Mouse (Mus musculus) adrenal gland, adult 8-10 months (tissue): ENCODE measurements around the gene Brca1. TPM values are rescaled to one million over a fixed set of nuclear protein-coding genes. Genes with fewer than 3 reads are reported as not detected.
A peak's percentile ranks its signal among the peaks of the same experiment; 100 is the strongest.
"Not testable (repeated sequence)": the region's sequence is repeated elsewhere in the genome, so short reads cannot be mapped to it uniquely, and the experiment has no call there.

ENCODE experiments used
- DNase-seq: peaks from one replicate; pipeline ENCODE4 v3.0.0; 2022
- total RNA-seq, 4 experiments: library from RNA; stranded (reverse); gene quantifications; 2 replicates each; pipeline ENCODE4 v1.2.4; 2022

The Brca1 gene
- total RNA-seq, 4 experiments from 2014 or later = 1.0 to 3.0 (median 1.3) TPM

DNA sequence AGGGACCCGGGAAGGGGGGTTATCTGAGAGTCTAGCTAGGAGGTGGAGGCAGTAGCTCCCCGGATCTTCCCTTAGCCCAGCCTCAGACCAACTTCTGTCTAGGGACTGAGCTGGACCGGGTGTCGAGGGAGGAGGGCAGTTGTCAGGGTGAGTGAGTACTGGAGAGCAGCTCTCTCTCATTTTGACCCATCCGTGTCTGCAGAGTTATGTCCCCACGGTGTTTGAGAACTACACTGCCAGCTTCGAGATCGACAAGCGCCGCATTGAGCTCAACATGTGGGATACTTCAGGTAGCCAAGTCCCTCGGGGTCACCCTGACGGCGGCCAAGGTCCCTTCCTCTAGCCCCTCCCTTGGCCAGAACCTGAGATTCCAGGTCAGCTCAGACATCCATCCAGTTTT lies 83.0 kb downstream of the Brca1 start:
- no peak for DNase-seq

DNA sequence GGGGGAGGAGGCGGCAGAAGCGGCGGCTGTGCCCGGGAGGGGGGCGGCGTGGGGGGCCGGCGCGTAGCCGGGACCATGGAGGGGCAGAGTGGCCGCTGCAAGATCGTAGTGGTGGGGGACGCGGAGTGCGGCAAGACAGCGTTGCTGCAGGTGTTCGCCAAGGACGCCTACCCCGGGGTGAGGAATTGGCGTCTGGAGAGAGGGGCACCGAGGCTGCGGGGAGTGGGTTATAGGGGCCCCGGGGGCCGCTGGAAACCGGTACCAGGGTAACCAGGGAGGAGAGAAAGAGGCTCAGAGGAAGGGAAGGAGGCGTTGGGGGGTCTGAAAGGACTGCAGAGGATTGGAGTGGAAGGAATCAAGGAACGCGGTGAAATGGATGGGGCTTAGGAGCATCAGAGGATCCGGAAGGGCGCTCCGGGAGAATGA lies 83.5 kb downstream of the Brca1 start:
- no peak for DNase-seq

DNA sequence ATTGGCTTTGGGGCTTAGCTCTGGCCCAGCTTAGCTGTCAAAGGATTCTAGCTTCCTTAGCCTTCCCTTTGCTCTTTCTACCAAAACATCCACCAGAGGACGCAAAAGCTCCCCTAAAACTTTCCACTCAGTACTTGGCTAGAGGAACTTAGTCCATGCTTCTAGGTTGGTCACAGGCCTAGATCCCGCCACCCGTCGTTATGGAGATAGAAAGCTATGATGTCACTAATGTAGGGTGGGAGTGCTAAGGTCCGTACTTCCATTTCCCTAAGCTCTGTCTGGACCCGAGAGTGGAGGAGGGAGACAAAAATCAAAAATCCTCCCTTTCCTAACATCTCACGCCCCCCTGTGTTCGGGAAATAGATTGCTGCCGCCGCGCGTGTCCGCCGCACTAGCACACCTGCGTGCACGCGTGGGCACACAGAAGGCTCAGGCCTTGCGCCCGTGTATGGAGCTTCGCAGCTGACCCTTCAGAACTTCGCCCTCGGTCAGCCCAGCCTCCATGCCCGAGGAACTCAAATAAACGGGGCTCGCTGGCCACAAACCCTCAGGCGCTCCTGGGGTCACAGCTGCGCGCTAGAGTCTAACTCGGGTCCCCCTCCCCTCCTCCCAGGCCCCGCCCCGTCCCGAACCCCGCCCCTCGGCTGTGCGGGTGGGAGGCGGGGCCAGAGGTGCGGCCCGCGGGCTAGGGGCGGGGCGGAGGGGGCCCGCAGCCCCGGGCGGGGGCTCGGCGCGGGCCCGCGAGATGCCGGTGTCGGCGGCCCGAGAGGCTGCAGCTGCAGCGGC lies 84.1 kb downstream of the Brca1 start:
- peak; percentile 79 for DNase-seq

DNA sequence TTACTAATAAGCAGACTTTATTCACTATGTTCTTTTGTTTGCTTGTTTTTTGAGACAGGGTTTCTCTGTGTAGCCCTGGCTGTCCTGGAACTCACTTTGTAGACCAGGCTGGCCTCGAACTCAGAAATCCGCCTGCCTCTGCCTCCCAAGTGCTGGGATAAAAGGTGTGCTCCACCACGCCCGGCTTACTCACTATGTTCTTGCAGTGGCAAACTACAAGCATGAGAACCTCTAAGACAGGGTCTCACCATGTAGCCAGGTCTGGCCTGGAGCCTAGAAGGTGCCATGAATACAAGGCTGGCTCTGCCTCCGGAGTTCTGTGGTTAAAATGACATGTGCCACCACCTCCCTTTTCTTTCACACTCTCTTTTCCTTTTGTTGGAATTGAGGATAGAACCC lies 85.2 kb downstream of the Brca1 start:
- not testable (repeated sequence) for DNase-seq

DNA sequence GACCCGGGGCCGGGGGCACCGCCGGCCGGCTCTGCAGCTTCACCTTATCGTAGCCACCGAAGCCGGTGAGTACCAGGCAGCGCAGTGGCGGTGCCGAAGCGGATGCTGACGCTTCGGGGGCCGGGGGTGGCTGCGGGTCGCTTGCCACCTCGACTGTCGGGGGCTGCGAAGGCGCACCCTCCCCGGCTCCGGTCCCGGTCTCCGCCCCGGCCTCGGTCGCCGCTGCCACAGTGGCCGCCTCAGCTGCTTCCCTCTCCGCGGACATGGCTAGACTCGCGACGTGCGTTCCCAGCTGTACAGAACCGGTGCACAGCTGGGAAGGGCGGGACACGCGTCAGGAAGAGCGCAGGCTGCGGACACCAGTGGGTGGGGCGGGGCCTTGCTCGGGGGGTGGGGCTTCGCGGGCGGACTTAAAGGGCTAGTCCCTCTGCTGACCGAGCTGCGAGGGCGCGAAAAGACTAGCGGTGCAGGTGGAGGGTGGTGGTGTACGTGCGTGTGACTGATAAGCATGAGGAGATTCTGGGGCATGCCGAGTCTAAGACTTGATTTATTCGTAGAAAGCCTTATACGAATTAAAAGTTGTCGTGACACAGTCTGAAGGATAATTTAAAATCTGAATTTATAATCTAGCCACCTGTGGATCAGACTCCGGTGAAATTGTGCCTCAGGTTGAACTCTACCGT lies 85.7 kb downstream of the Brca1 start, which contains the start of gene Vat1:
Gene Vat1, minus strand, starts transcription at position 362 of the 683 bp plus-strand sequence.
- DNase-seq = peak; percentile 70

DNA sequence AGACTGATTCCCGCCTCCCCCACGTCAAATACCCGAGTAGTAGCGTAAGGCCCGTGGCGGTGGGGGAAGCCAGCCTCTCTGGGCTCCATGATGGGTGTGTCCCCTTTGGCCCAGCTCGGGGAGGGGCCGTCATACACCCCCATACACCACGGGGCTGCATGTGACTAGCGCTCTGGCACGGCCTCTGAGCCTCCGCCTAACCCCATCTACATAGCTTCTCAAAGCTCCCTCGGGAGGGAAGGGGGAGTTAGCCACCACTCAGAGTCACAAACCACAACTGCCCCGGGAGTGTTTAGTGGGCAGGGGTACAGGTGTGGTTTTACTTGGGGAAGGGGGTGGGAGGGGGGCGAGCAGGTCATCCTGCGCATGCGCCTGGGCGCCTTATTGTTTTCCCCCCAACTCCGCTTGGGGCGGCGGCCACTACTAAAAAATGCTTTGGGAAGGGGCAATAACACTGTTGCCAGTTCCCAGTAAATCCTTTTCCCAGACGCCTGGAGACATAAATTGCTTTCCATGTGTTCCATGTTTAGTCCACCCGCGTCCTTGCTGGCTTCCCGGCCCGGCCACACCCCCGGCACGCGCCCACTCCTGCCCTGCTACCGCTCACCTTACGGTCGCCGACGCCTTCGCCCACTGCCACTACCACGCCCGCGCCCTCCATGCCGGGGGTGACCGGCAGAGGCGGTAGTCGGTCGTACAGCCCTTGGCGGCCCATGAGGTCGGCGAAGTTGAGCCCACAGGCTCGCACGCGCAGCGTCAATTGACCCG lies 86.5 kb downstream of the Brca1 start:
- DNase-seq = peak; percentile 72

DNA sequence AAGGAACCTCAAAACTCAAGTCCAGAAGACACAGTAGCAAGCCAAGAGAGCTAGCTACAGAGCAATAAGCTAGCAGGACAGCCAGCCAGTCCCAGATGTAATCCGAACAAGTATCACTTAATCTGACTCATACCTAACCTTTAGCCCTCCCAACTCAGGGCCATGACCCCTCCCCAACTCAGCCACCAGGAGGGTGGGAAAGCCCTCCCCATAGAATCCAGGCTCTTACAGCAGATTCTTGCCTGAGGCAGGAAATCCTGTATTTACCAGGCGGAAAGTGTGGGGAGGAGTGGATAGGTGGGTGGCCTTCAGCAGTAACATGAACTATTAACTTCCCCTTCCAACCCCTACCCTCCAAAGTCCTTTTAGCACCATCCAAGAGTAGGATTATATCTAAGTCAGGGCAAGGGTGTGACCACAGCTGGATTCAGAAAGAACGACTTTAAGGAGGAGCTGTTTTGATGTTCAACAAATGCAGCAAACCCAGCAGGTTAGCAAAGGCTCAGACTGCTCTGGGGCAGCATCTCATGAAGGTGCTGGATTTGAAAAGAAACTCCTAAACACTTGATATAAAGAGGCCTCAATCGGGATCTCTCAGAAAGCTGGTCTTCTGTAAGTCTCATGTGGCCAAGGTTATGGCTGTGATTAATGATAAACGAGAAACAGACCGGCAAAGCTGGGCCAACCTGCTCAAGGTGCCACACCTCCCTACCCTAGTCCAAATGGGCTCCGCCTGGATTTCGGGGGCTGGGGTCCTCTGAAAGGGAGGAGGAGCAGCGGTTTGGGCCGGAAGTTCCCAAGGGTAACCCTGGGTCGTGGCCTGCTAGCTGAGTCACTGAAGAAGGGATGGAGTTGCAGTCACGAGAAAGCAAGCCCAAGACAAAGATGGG lies 87.3 kb downstream of the Brca1 start, which contains the start of gene Rnd2:
Gene Rnd2, plus strand, starts transcription at position 789 of the 890 bp plus-strand sequence.
- DNase-seq = no peak

DNA sequence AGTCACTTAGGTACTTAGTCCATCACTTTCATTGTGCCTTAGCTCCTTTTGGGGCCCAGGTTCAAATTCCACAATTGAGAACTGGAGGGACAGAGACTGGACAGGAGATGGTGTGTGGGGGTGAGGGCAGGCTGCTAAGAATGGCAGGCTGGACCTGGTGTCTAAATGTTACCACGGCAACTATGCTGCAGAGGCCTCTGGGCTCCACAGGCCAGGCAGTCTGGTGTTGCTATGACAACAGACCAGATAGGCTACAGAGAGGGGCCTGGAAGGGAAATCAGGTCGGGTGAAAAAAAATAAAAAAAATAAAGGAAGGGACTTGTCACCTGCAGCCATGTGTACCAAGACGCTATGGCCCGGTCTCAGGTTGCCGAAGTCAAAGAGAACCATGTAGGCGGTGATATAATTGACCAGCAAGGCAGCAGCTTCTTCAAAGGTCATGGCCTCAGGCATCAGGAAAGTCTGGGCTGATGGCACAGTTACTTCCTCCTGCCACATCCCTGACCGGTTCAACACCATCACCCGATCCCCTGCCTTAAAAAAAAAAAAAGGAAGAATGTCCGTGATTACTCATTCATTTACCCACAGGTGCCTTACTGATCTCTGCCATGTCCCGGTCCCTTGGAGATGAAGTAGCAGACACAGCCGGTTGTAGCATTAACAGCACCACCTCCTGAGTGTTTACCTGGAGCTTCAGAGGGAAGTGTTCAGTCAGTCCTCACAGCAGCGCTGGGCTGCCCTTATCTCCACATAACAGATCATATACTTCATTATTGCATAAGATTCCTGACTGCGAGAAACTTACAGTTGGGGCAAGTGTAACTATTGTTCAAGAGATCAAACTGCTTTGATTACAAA lies 88.9 kb downstream of the Brca1 start:
- DNase-seq = no peak

DNA sequence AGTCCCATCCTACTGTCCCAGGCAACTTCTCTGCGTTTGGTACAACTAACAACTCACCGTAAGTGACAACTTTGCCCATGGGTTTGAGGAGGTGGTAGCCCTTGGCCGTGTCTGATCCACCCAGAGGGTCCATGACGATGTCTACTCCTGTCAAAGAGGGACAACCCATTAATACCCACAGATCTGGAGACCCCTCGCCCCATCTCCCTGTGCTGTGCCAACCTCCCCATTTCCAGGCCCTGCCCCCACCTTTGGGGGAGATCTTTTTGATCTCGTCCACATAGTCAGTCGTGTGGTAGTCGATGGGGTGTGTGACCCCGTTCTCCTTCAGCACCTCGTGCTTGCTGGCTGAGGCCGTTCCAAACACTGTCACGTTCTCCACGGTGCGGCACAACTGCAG lies 89.6 kb downstream of the Brca1 start:
- no peak for DNase-seq

DNA sequence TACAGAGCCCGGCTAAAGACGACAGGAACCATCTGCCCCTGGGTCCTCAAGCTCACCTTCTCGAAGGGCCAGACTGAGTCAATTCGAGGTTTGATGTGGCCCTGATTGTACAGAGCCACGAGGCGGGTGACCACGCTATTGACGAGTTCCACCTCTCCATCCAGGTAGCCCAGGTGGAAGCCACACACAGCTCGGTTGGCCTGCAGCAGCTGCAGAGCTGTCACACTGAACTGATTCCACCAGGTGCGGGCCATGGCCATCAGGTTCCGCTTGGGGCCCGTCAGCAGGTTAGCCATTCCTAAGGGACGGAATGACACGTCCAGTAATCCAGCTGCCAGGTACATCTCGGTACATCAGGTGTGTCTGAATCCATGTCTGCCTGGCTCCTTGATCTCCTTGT lies 91.4 kb downstream of the Brca1 start:
- no peak for DNase-seq

DNA sequence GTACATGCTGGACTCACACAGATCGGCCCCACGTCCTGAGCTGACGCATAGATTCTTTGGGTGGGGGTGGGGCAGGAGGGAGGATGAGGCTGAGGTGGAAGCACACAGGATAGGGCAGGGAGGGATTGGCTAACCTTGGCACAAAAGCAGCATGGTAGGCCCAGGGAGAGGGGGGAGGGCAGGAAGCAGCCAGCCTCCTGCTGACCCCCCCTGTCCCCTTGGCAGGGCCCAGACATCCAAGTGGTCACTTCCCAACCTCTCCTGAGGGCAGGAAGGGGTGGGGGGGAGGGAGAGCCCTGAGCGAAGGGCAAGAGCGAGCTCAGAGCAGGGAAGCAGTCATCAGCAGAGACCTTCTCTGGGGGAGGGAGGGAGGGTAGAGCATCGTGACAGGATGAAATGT lies 92.0 kb downstream of the Brca1 start:
- no peak for DNase-seq

DNA sequence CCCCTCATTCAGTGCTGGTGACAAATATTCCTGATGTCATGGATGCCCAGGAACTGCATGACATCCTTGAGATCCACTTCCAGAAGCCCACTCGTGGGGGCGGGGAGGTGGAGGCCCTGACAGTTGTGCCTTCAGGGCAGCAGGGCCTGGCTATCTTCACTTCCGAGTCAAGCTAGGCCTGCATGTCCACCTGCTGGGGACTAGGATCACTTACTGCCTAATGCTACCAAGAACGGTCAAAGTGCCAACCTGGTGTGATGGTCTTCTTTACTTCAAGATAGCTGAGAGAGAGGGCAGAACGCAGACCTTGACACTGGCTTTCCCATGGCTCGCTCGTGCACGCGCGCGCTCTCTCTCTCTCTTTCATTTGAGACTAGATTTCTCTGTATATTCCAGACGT lies 93.5 kb downstream of the Brca1 start:
- DNase-seq = no peak

DNA sequence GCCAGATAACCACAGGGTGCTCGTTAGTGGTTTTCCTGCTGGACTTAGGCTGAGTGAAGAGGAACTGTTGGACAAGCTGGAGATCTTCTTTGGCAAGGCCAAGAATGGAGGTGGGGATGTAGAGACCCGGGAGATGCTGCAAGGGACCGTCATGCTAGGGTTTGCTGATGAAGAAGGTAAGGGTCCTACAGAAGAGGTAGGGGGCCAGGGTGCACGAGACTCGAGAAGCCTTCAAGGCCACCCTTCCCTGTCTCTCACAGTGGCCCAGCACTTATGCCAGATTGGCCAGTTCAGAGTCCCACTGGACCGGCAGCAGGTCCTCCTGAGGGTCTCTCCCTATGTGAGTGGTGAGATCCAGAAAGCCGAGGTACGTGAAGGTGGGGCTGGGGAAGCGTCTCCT lies 94.1 kb downstream of the Brca1 start:
- no peak for DNase-seq

DNA sequence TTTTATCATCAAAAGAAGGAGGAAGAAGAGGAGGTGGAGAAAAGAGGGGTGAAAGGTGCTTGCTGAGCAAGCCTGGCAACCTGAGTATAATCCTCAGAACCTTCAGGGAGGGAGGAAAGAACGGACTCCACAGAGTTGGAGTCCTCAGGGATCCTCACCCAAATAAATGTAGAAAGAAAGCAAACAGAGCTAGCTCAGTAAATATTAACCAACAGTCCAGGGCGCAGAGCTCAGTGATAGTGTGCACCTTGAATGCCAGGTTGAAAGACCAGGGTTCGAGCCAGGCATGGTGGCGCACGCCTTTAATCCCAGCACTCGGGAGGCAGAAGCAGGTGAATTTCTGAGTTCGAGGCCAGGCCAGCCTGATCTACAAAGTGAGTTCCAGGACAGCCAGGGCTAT lies 96.1 kb downstream of the Brca1 start:
- no peak for DNase-seq

DNA sequence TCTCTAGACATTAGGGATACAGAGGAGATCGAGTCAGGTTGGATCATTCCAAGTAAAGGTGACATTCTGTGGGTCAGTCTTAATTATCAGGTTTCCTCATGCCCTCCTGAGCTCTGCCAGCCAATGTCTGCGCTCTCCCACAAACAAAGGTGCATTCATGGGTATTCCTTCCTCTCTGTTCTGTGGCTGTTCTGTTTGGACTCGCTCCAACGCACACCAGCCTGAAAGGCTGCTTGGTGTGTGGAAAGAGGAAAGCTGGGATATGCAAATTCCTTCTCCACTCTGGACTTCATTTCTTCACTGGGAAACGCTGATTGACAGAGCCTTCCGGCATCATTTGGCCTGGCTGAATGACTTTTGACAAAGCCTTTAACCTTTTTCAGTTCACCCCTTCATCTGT lies 97.1 kb downstream of the Brca1 start:
- no peak for DNase-seq

DNA sequence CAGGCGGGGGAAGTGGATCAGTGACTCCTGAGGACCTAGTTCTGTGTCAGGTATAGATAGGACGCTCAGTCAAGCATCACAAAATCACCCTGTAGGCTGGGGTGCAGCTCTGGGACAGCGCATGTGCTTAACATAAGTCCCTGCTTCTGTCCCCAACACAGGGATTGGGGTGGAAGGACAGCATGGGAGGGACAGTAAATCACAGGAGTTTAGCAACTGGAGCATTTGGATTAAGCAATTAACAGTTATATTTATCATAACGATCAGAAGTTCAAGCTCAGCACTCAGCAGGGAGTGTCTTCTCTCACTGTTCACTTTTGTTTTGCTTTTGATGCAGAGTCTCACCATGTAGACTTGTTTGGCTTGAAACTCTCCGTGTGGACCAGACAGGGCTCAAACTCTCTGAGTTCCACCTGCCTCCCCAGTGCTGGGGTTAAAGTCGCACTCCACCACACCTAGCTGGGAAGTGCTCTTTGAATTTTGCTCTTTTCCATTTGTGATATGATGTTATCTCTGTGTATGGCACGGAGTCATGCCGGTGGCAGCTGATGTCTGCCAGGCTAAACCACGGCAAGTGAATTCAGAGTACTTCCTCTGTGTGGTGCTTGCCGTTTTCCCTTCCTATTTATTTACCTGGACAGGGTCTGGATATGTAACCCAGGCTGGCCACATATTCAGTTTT lies 99.5 kb downstream of the Brca1 start:
- DNase-seq = no peak

DNA sequence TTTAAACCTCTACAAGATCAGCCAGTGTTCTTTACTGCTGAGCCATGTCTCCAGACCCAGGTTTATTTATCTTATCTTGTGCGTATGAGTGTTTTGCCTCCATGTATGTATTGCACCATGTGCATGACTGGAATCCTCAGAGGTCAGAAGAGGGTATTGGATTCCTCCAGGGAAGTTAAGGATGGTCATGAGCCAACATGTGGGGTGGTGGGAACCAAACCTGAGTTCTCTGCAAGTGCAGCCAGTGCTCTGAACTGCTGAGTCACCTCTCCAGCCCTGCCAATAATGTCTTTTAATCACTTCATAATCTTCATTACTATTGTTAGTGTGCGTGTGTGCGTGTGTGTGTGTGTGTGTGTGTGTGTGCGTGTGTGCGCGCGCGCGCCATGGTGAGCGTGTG lies 100.2 kb downstream of the Brca1 start:
- no peak for DNase-seq

DNA sequence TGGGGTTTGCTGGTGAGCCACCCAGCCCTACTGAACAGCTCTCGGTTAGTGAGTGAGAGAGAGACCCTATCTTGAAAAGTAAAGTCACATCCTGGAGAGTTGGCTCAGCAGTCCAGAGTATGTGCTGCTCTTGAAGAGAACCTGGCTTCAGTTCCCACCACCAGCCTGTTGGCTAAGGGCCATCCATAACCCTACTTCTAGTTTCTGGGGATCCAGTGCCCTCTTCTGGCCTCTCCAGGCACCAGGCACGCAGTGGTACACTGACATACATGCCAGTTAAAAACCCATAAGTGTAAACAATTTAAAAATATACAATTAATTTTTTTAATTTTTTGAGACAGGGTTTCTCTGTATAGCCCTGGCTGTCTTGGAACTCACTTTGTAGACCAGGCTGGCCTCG lies 101.4 kb downstream of the Brca1 start:
- no peak for DNase-seq

DNA sequence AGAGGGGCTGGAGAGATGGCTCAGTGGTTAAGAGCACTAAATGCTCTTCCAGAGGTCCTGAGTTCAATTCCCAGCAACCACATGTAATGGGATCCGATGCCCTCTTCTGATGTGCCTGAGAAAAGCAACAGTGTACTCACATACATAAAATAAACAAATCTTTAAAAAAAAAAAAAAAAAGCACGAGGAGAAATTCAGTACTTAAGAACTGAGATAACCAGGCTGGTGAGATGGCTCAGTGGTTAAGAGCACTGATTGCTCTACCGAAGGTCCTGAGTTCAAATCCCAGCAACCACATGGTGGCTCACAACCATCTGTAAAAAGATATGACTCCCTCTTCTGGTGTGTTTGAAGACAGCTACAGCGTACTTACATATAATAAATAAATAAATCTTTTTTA lies 102.2 kb downstream of the Brca1 start:
- not testable (repeated sequence) for DNase-seq

DNA sequence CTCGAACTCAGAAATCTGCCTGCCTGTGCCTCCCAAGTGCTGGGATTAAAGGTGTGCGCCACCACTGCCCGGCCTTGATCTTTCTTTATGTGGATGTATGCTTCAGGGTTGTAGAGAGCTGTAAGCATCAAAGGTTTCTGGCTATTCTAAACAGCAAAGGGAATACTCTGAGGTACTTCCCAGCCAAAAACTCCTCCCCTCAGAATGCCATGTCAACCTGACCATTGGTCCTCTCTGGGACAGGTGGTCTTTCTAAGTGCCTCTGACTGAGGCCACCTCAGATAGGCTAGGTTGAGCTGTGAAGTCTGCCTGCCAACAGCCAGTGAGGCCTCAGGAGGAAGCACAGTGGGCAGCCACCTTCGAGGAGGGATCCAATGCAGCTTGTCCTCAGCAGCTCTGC lies 102.9 kb downstream of the Brca1 start:
- DNase-seq = no peak
